Mouse (Mus musculus) small intestine, adult 2 months (tissue): Measurements from ENCODE around the gene Rd3.

Source experiments
- CTCF ChIP-seq: fragments of 200-500 bp; IDR thresholded peaks from 2 replicates; pipeline ENCODE4 v1.5.1; 2012; ENCODE audit warnings: low read depth, mild to moderate bottlenecking, control low read depth, inconsistent platforms, low read length, moderate library complexity, mixed read lengths; ENCODE audit not compliant: insufficient replicate concordance, insufficient read length; ENCODE audit errors: extremely low read depth
- POLR2A ChIP-seq: fragments of 200-500 bp; IDR thresholded peaks from 2 replicates; pipeline ENCODE4 v1.6.1; 2012; ENCODE audit warnings: low read depth, mild to moderate bottlenecking, control low read depth, inconsistent platforms, low read length, moderate library complexity

DNA sequence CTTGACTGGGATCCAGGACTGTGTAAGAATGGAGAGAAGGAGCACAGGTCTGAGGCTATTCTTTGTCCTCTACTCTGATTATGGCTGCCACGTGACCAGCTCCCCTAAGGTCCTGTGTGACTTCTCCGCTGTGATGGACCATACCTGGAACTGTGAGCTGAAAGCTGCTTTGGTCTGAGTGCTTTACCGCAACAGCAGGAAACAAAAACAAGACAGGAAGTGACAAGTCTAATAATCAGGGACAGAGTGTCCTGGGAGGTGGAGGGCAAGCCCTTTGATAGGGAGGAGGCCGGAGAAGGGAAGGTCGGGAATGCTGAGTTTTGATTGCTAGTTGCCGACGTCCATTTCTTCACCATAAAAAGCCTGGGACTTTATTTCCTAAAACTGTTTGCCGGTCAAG, 48.1 kb upstream of the Rd3 start:
- no peak for TF ChIP-seq CTCF
- no peak for TF ChIP-seq POLR2A
